Mouse (Mus musculus) liver, postnatal 0 days (tissue): ENCODE data around the gene Rabggtb. TPM values are rescaled to one million over a fixed set of nuclear protein-coding genes. Genes with fewer than 3 reads are reported as not detected.

Experiments
- ATAC-seq: fragments of 200-750 bp; cut with Nextera tagmentation; 2 replicates; pipeline ENCODE4 v1.8.0; 2017; ENCODE audit warnings: mild to moderate bottlenecking, moderate library complexity
- DNase-seq: peaks from one replicate; pipeline ENCODE4 v3.0.0-alpha.2; 2016
- H3K27ac ChIP-seq: fragments of 300-500 bp; sonication (generic); 2 replicates; pipeline ENCODE4 v1.5.1; 2014; ENCODE audit warnings: antibody characterized with exemption, moderate library complexity, mild to moderate bottlenecking, low read depth
- H3K27me3 ChIP-seq: fragments of 300-500 bp; sonication (generic); 2 replicates; pipeline ENCODE4 v1.6.1; 2014; ENCODE audit warnings: low read length, control low read depth, mixed read lengths; ENCODE audit not compliant: insufficient read depth
- H3K36me3 ChIP-seq: fragments of 300-500 bp; sonication (generic); replicated peaks from 2 replicates; pipeline ENCODE4 v1.6.1; 2014; ENCODE audit warnings: mild to moderate bottlenecking, control low read depth, low read length, moderate library complexity, mixed read lengths; ENCODE audit not compliant: insufficient read depth
- H3K4me1 ChIP-seq: fragments of 300-500 bp; sonication (generic); 2 replicates; pipeline ENCODE4 v1.6.1; 2014; ENCODE audit warnings: antibody characterized with exemption, mild to moderate bottlenecking, control low read depth; ENCODE audit not compliant: insufficient read depth
- H3K4me2 ChIP-seq: fragments of 300-500 bp; sonication (generic); 2 replicates; pipeline ENCODE4 v1.6.1; 2014; ENCODE audit warnings: low read depth, mild to moderate bottlenecking, low read length, moderate library complexity, mixed read lengths
- H3K4me3 ChIP-seq: fragments of 300-500 bp; sonication (generic); 2 replicates; pipeline ENCODE4 v1.5.1; 2014; ENCODE audit warnings: low read depth, low read length
- H3K9ac ChIP-seq: fragments of 300-500 bp; sonication (generic); replicated peaks from 2 replicates; pipeline ENCODE4 v1.6.1; 2014; ENCODE audit warnings: mild to moderate bottlenecking, moderate library complexity
- H3K9me3 ChIP-seq: fragments of 300-500 bp; sonication (generic); 2 replicates; pipeline ENCODE4 v1.6.1; 2016; ENCODE audit warnings: mild to moderate bottlenecking, control low read depth, low read length, mixed read lengths
- CTCF ChIP-seq: sonication (generic); IDR thresholded peaks from 2 replicates; pipeline ENCODE4 v1.5.1; 2016; ENCODE audit warnings: antibody characterized with exemption, low read depth
- EP300 ChIP-seq: IDR thresholded peaks from 2 replicates; pipeline ENCODE4 v1.6.1; 2016; ENCODE audit warnings: antibody characterized with exemption, low read depth, mild to moderate bottlenecking
- WGBS: fragments of 180-500 bp; shearing (Covaris S2); extraction: QIAGEN DNeasy Blood & Tissue Kit; methylation state at CpG from one replicate; pipeline ENCODE4 v1.1.7; 2014; ENCODE audit not compliant: insufficient replicate concordance; 5-methylcytosine and 5-hydroxymethylcytosine counted together
- polyA plus RNA-seq: library from polyadenylated mRNA; unstranded; fragments of >200 nt; fragmentation: Nextera tagmentation; extraction: Ambion mirVana; gene quantifications from 2 replicates; pipeline ENCODE4 v1.2.1, GENCODE M21; 2015

The Rabggtb gene
- polyA plus RNA-seq, 1 experiment from 2014 or later, result 31.8 TPM

DNA sequence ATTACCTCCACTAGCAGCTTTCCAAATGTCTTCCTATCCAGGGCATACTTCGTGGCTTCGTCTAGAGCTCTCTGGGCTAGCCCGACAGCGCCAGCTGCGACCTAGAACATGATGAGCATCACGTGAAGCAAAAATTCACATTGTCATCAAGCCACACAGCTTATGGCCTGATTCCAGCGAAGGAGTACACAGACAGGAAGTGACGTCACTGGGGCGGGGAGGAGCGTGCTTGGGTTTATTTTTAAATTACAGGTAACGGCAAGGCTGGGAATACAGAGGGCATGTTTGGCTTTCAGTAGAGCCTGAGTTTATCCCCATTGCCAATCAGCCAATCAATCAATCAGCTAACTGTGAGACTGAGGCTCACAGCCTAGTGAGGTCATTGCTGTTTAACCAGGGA is 16.7 kb upstream of the Rabggtb start:
- Histone ChIP-seq H3K4me1 (no peaks in the 10 kb centered on the region; the same call in 1 of the 2 replicates), H3K27me3 (no peaks in the 10 kb centered on the region), H3K4me2 (no peak overlapping the region), H3K9me3 (no peaks in the 10 kb centered on the region), H3K9ac (no peak overlapping the region), H3K4me3 (no peak overlapping the region), H3K27ac (peak overlapping the region; percentile 34), H3K36me3 (peaks cover 55% of the 10 kb centered on the region)
- peak; percentile 54 for DNase-seq
- WGBS, result 77% methylated on average over 11 of the region's 11 CpGs
- TF ChIP-seq CTCF (no peak), EP300 (no peak; the same call in 1 of the 2 replicates)
- peak; percentile 44 for ATAC-seq

DNA sequence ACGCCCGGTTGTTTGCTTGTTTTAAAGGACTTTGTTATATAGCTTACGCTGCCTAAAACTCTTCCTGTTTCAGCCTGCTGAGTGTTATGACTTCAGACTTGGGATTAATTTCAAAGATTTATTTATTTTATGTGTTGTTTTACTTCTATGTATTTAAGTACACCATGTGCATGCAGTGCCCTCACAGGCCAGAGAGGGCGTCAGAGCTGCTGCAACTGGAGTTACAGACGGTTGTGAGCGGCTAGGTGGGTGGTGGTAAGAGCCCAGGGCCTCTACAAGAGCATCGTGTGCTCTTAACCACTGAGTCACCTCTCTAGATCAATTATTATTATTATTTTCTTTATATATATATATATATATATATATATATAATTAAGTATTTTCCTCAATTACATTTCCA is 13.5 kb upstream of the Rabggtb start:
- WGBS, result 86% methylated on average over 7 of the region's 7 CpGs

DNA sequence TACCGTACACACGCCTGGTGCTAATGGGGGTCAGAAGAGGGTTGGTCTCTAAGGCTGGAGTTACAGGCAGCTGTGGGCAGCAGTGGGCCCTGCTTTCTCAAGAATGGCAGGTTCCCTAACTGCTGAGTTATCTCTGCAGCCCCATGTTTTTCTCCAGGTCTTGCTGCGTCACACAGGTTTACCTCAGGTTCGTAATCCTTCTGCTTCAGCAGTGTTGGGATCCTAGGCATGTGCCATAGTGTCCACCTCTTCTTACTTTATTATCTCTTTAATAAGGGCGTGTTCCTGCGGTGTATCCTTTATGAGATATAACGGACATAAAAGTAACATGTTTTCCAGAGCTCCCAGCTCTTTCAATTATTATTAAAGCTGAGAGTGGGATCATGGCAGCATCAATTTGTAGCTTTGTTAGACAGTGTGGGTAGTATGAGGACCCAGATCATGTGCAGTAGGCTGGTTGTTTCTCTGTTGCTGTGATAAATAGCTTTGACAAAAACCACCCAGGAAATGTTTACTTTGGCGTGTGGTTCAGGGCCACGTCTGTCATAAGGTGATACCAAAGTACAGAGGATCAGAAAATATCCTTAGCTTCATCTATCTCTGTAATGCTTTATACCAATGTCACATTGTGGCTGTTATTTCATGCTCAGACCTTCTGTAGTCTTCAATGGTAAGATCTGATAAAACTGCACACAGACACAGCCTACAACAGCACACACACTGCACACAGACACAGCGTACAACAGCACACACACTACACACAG is 8.5 kb upstream of the Rabggtb start:
- DNase-seq (no peak), ATAC-seq (no peak)
- Histone ChIP-seq H3K9me3 (no peaks in the 10 kb centered on the region), H3K27me3 (no peaks in the 10 kb centered on the region), H3K4me2 (no peak overlapping the region), H3K4me3 (no peak overlapping the region), H3K36me3 (peaks cover 27% of the 10 kb centered on the region), H3K4me1 (no peaks in the 10 kb centered on the region), H3K9ac (no peak overlapping the region), H3K27ac (no peak overlapping the region)
- TF ChIP-seq EP300 (no peak), CTCF (no peak)
- WGBS, result 75% methylated on average over 10 of the region's 10 CpGs

More for the DNA sequence above, 13.5 kb upstream of the Rabggtb start:
- Histone ChIP-seq H3K4me3 (no peak overlapping the region), H3K4me2 (no peak overlapping the region), H3K4me1 (no peaks in the 10 kb centered on the region; the same call in 1 of the 2 replicates), H3K27ac (no peak overlapping the region), H3K27me3 (no peaks in the 10 kb centered on the region), H3K9ac (no peak overlapping the region), H3K9me3 (no peaks in the 10 kb centered on the region), H3K36me3 (peaks cover 37% of the 10 kb centered on the region)
- TF ChIP-seq EP300, result no peak
- TF ChIP-seq CTCF, result peak; percentile 5; the same call in 1 of the 2 replicates
- ATAC-seq (no peak), DNase-seq (no peak)

GRCm38 (mm10) chr3:153917200-153917599 is 4.4 kb upstream of the Rabggtb start:
- DNase-seq, result no peak
- WGBS, result 21% methylated on average over 1 of the region's 1 CpGs

DNA sequence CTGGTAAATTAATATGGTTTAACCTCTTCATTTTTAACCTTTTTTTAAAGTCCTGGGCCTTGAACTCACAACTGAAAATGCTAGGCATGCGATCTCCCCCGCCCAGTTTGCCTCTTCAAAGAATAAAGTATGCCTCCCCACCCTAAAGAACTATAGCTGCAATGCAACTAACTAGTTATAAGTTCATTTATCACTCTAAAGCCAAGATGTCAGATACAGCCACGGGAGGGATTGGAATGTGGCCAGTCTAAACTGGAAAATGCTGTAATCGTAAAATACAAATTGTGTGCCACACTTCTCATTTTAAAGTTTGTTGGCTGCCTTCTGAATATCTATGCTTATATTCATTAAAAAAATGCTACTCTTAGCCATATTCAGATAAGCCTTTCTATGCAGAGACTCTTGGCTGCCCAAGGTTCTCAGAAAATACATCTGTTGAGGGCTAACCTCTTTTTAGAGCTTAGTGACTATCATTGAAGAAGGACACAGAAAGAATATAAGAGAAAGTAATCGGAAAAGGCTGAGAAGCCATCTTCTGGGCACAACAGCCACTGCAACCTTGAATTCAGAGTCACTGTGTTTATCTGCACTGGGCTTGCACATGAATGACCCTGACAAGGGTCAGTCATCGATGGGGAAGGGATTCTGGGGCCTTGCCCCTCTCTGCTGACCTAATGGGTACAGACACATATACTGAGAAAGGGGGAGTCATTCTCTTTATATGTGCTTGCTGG is 868 bp upstream of the Rabggtb start:
- 33% methylated on average over 6 of the region's 6 CpGs for WGBS
- Histone ChIP-seq H3K4me2 (peak overlapping the region; percentile 87), H3K27ac (peak overlapping the region; percentile 92), H3K36me3 (peaks cover 29% of the 10 kb centered on the region), H3K4me1 (peaks cover 33% of the 10 kb centered on the region), H3K4me3 (peak overlapping the region; percentile 69), H3K27me3 (no peaks in the 10 kb centered on the region), H3K9ac (peak overlapping the region; percentile 83; the same call in 1 of the 2 replicates), H3K9me3 (no peaks in the 10 kb centered on the region)
- TF ChIP-seq CTCF (0 out of 2 replicates have a peak, but pooled peaks have one; percentile 20), EP300 (no peak)
- no peak for ATAC-seq
- no peak for DNase-seq

More at GRCm38 (mm10) chr3:153917200-153917599, 4.4 kb upstream of the Rabggtb start:
- Histone ChIP-seq H3K4me2 (no peak overlapping the region), H3K4me3 (no peak overlapping the region), H3K4me1 (peaks cover 6% of the 10 kb centered on the region), H3K9me3 (no peaks in the 10 kb centered on the region), H3K9ac (no peak overlapping the region), H3K27me3 (no peaks in the 10 kb centered on the region), H3K27ac (no peak overlapping the region), H3K36me3 (peaks cover 8% of the 10 kb centered on the region; the same call in 1 of the 2 replicates)
- TF ChIP-seq CTCF, result no peak
- no peak for TF ChIP-seq EP300
- no peak for ATAC-seq

DNA sequence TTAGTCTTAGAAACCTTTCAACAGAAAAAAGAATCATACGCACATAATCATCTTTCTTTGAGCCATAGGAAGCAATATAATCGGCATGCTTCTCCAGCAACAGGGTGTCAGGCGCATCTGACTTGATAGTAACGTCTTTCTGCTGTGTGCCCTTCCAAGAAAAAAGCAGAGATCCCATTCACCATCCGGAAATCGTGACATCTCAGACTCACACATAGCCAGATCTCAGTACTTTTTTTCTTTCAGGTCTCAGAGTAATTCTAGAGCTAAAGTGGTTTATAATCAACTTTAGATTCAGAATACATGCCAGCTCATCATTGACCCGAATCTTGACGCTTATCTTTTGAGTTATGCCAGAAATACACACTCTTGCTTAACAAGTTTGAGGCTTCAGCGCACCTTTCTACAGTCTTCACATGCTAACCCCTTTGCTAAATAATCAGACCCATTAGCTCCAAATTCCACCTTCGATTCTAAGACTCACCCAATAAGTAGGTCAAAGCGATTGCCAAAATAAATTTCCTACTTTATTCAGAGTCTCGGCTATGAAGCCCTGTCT is 848 bp downstream of the Rabggtb start:
- Histone ChIP-seq H3K9me3 (no peaks in the 10 kb centered on the region), H3K27me3 (no peaks in the 10 kb centered on the region), H3K36me3 (peaks cover 46% of the 10 kb centered on the region), H3K27ac (peak overlapping the region; percentile 92), H3K4me2 (peak overlapping the region; percentile 87), H3K4me3 (peak overlapping the region; percentile 69), H3K4me1 (peaks cover 36% of the 10 kb centered on the region), H3K9ac (peak overlapping the region; percentile 83)
- TF ChIP-seq EP300, result no peak
- TF ChIP-seq CTCF, result no peak
- ATAC-seq (no peak), DNase-seq (no peak)
- WGBS, result under 1% methylated on average over 12 of the region's 12 CpGs
